ENCODE assay signal across 28 mouse cellular contexts in genomic region chr6:87389455-87389989, GRCm38 (mm10). TPM values are rescaled to one million over a fixed set of nuclear protein-coding genes. Genes with fewer than 3 reads are reported as not detected.
A peak's percentile ranks its signal among the peaks of the same experiment; 100 is the strongest.
DNase-seq lines count a peak whose midpoint lies in the region; ATAC-seq and TF ChIP-seq lines count a peak whose summit lies in the region.
"Had no signal": no experiment of that assay in that cellular context is flagged by ENCODE, and none has a peak within 500 bp of the region (broad histone marks: within the 10 kb centered on the region; RNA-seq: fewer than 3 reads in every experiment).

No protein-coding gene starts in this region.

- H3K4me1 ChIP-seq in hindbrain, embryonic 10.5 days (replicated peaks), result peaks cover 18% of the 10 kb centered on the region
- no peaks in the 10 kb centered on the region for H3K4me1 ChIP-seq in hindbrain, embryonic 14.5 days (replicated peaks; ENCODE audit: control insufficient read depth, insufficient read depth, low read length)
- peaks cover 9% of the 10 kb centered on the region for H3K4me1 ChIP-seq in lung, embryonic 16.5 days (replicated peaks; ENCODE audit: control insufficient read depth, insufficient read depth, low read length)
- peaks cover 27% of the 10 kb centered on the region for H3K4me1 ChIP-seq in liver, embryonic 12.5 days
- H3K4me1 ChIP-seq in small intestine, adult 2 months (ENCODE audit: control insufficient read depth, insufficient read depth, insufficient read length, low read length), result peaks cover 18% of the 10 kb centered on the region; the same call in 1 of the 2 replicates
- H3K4me1 ChIP-seq: limb, embryonic 10.5 days had no signal

- no peak for ATAC-seq in hindbrain, embryonic 14.5 days (ENCODE audit: low FRiP score)
- no peak for ATAC-seq in lung, embryonic 16.5 days (ENCODE audit: low read depth)
- peak; percentile 47; the same call in 1 of the 2 replicates for ATAC-seq in liver, embryonic 12.5 days
- ATAC-seq: forebrain, embryonic 14.5 days had no signal

- H3K4me2 ChIP-seq in hindbrain, embryonic 14.5 days (replicated peaks), result no peak overlapping the region
- no peak overlapping the region for H3K4me2 ChIP-seq in lung, embryonic 16.5 days (ENCODE audit: low read depth, low read length)
- no peak overlapping the region for H3K4me2 ChIP-seq in liver, embryonic 12.5 days
- H3K4me2 ChIP-seq: embryonic facial prominence, embryonic 12.5 days had no signal

- no peak overlapping the region for H3K9ac ChIP-seq in hindbrain, embryonic 14.5 days
- no peak overlapping the region for H3K9ac ChIP-seq in lung, embryonic 16.5 days (ENCODE audit: low read length)
- no peak overlapping the region for H3K9ac ChIP-seq in liver, embryonic 12.5 days
- H3K9ac ChIP-seq: embryonic facial prominence, embryonic 12.5 days had no signal

- WGBS in hindbrain, embryonic 10.5 days, result 35% methylated on average over 5 of the region's 5 CpGs
- 40% methylated on average over 5 of the region's 5 CpGs for WGBS in hindbrain, embryonic 14.5 days
- WGBS in lung, embryonic 16.5 days, result 21% methylated on average over 5 of the region's 5 CpGs
- 26% methylated on average over 5 of the region's 5 CpGs for WGBS in liver, embryonic 12.5 days (ENCODE audit: insufficient replicate concordance)
- WGBS in small intestine, adult 2 months, result 18% methylated on average over 5 of the region's 5 CpGs

- H3K9me3 ChIP-seq in hindbrain, embryonic 10.5 days, result no peaks in the 10 kb centered on the region
- H3K9me3 ChIP-seq in hindbrain, embryonic 14.5 days (ENCODE audit: control insufficient read depth, low read length), result no peaks in the 10 kb centered on the region
- no peaks in the 10 kb centered on the region for H3K9me3 ChIP-seq in lung, embryonic 16.5 days (ENCODE audit: control insufficient read depth, low read length)
- H3K9me3 ChIP-seq in liver, embryonic 12.5 days (replicated peaks), result no peaks in the 10 kb centered on the region
- H3K9me3 ChIP-seq: embryonic facial prominence, embryonic 12.5 days; G1E; limb, embryonic 10.5 days had no signal

- no peak for DNase-seq in hindbrain, embryonic 10.5 days (ENCODE audit: low spot score)
- no peak for DNase-seq in hindbrain, embryonic 14.5 days (ENCODE audit: low spot score)
- no peak for DNase-seq in lung, postnatal 14 days
- no peak for DNase-seq in heart, postnatal 10 days
- DNase-seq in T-cell, adult 2 months (ENCODE audit: low spot score), result no peak
- DNase-seq: adrenal gland, postnatal 25 days; cerebellum, adult 11-12 months; cerebellum, postnatal 14 days; gastrocnemius, postnatal 14 days; heart, adult 18-20 months; heart, postnatal 4 days; kidney, adult 8-10 months; kidney, postnatal 25 days; right cerebral cortex, postnatal 4 days; thymus, postnatal 14 days had no signal

- no peak overlapping the region for H3K4me3 ChIP-seq in hindbrain, embryonic 10.5 days
- no peak overlapping the region for H3K4me3 ChIP-seq in hindbrain, embryonic 14.5 days (replicated peaks; ENCODE audit: low read length)
- no peak overlapping the region for H3K4me3 ChIP-seq in lung, embryonic 16.5 days (ENCODE audit: low read length)
- no peak overlapping the region for H3K4me3 ChIP-seq in liver, embryonic 12.5 days
- H3K4me3 ChIP-seq in small intestine, adult 2 months (ENCODE audit: low read depth, low read length), result no peak overlapping the region
- H3K4me3 ChIP-seq: embryonic facial prominence, embryonic 12.5 days; left cerebral cortex, adult 2 months; limb, embryonic 10.5 days had no signal

- TF ChIP-seq CTCF in small intestine, adult 2 months (IDR thresholded peaks at IDR 0.05; ENCODE audit: extremely low read depth, insufficient read length, insufficient replicate concordance, low read depth, low read length), result no peak

- peaks cover 24% of the 10 kb centered on the region for H3K27me3 ChIP-seq in hindbrain, embryonic 10.5 days (ENCODE audit: insufficient read depth, poor library complexity, severe bottlenecking)
- no peaks in the 10 kb centered on the region for H3K27me3 ChIP-seq in hindbrain, embryonic 14.5 days (ENCODE audit: control insufficient read depth, insufficient read depth, low read length)
- H3K27me3 ChIP-seq in lung, embryonic 16.5 days (ENCODE audit: control insufficient read depth, insufficient read depth, low read depth, low read length), result no peaks in the 10 kb centered on the region
- H3K27me3 ChIP-seq in liver, embryonic 12.5 days (replicated peaks), result peaks cover 15% of the 10 kb centered on the region; the same call in 1 of the 2 replicates
- H3K27me3 ChIP-seq in small intestine, adult 2 months (ENCODE audit: control insufficient read depth, insufficient read depth, low read length), result no peaks in the 10 kb centered on the region
- H3K27me3 ChIP-seq: embryonic facial prominence, embryonic 12.5 days had no signal

- no peaks in the 10 kb centered on the region for H3K36me3 ChIP-seq in hindbrain, embryonic 10.5 days
- no peaks in the 10 kb centered on the region for H3K36me3 ChIP-seq in hindbrain, embryonic 14.5 days (replicated peaks; ENCODE audit: control insufficient read depth, insufficient read depth)
- no peaks in the 10 kb centered on the region for H3K36me3 ChIP-seq in lung, embryonic 16.5 days (ENCODE audit: control insufficient read depth, insufficient read depth, low read length)
- H3K36me3 ChIP-seq in liver, embryonic 12.5 days, result no peaks in the 10 kb centered on the region
- no peaks in the 10 kb centered on the region for H3K36me3 ChIP-seq in small intestine, adult 2 months (ENCODE audit: control insufficient read depth, insufficient read depth, low read length)
- H3K36me3 ChIP-seq: embryonic facial prominence, embryonic 12.5 days; G1E; limb, embryonic 10.5 days had no signal

- H3K27ac ChIP-seq in hindbrain, embryonic 10.5 days, result peak overlapping the region; percentile 40; the same call in 1 of the 2 replicates
- no peak overlapping the region for H3K27ac ChIP-seq in hindbrain, embryonic 14.5 days
- H3K27ac ChIP-seq in lung, embryonic 16.5 days (ENCODE audit: low read length), result peak overlapping the region; percentile 42; the same call in 1 of the 2 replicates
- H3K27ac ChIP-seq in liver, embryonic 12.5 days, result no peak overlapping the region
- peak overlapping the region; percentile 33; the same call in 1 of the 2 replicates for H3K27ac ChIP-seq in small intestine, adult 2 months (ENCODE audit: insufficient read depth, low read depth, low read length)
- H3K27ac ChIP-seq: embryonic facial prominence, embryonic 12.5 days; left cerebral cortex, adult 2 months; limb, embryonic 10.5 days had no signal

- TF ChIP-seq POLR2A in small intestine, adult 2 months (IDR thresholded peaks at IDR 0.05; ENCODE audit: low read depth, low read length), result no peak

- intact Hi-C loops in heart, postnatal 10 days (cut with DNase I), result no loop called here

RNA-seq across cellular contexts. Expression of gene Gkn3, which starts 0.8 kb away (rescaled TPM):
- not detected in 2 replicates for polyA plus RNA-seq in hindbrain, embryonic 10.5 days (2016; fragmentation: Nextera tagmentation; extraction: Ambion mirVana)
- polyA plus RNA-seq in hindbrain, embryonic 14.5 days (2014; fragmentation: Nextera tagmentation; extraction: Ambion mirVana), result 0.25 and 0.39 TPM in 2 replicates
- polyA plus RNA-seq in lung, embryonic 16.5 days (2015; fragmentation: Nextera tagmentation; extraction: Ambion mirVana), result 3.7 and 4.0 TPM in 2 replicates
- not detected in 2 replicates for polyA plus RNA-seq in liver, embryonic 12.5 days (2016; fragmentation: Nextera tagmentation; extraction: Ambion mirVana)
- 6.3 and 2,866 TPM in 2 replicates for polyA plus RNA-seq in small intestine, adult 2 months (2012; rRNA removed)
- 1 to 10 TPM; 1.1 to 1.7 TPM for total RNA-seq in heart, postnatal 10 days (2021)
- total RNA-seq: adrenal gland, postnatal 25 days; G1E; megakaryocyte, adult 5-6 weeks; monocyte, adult 5-6 weeks had no signal
- polyA plus RNA-seq: G1E; limb, embryonic 10.5 days; neural tube, embryonic 11.5 days had no signal

RNA-seq across cellular contexts. Expression of gene Gkn2, which starts 16.4 kb away (rescaled TPM):
- not detected in 2 replicates for polyA plus RNA-seq in hindbrain, embryonic 10.5 days (2016; fragmentation: Nextera tagmentation; extraction: Ambion mirVana)
- polyA plus RNA-seq in hindbrain, embryonic 14.5 days (2014; fragmentation: Nextera tagmentation; extraction: Ambion mirVana), result not detected in 2 replicates
- polyA plus RNA-seq in lung, embryonic 16.5 days (2015; fragmentation: Nextera tagmentation; extraction: Ambion mirVana), result 0.73 and 0.84 TPM in 2 replicates
- polyA plus RNA-seq in liver, embryonic 12.5 days (2016; fragmentation: Nextera tagmentation; extraction: Ambion mirVana), result not detected in 2 replicates
- 4.6 and 2,019 TPM in 2 replicates for polyA plus RNA-seq in small intestine, adult 2 months (2012; rRNA removed)
- not detected for total RNA-seq in heart, postnatal 10 days (2021)
- total RNA-seq: adrenal gland, postnatal 25 days; G1E; gastrocnemius, postnatal 14 days; heart, adult 18-20 months; heart, postnatal 4 days; left cerebral cortex, adult 2 months; megakaryocyte, adult 5-6 weeks; monocyte, adult 5-6 weeks had no signal
- polyA plus RNA-seq: embryonic facial prominence, embryonic 12.5 days; forebrain, embryonic 14.5 days; G1E; heart, embryonic 14.5 days; limb, embryonic 10.5 days; neural tube, embryonic 11.5 days had no signal

RNA-seq across cellular contexts. Expression of gene Gkn1, which starts 38.8 kb away (rescaled TPM):
- polyA plus RNA-seq in hindbrain, embryonic 10.5 days (2016; fragmentation: Nextera tagmentation; extraction: Ambion mirVana), result not detected in 2 replicates
- not detected in 2 replicates for polyA plus RNA-seq in hindbrain, embryonic 14.5 days (2014; fragmentation: Nextera tagmentation; extraction: Ambion mirVana)
- not detected in 2 replicates for polyA plus RNA-seq in lung, embryonic 16.5 days (2015; fragmentation: Nextera tagmentation; extraction: Ambion mirVana)
- not detected in 2 replicates for polyA plus RNA-seq in liver, embryonic 12.5 days (2016; fragmentation: Nextera tagmentation; extraction: Ambion mirVana)
- polyA plus RNA-seq in small intestine, adult 2 months (2012; rRNA removed), result 5.3 and 1,990 TPM in 2 replicates
- total RNA-seq in heart, postnatal 10 days (2021), result not detected
- total RNA-seq: adrenal gland, postnatal 25 days; G1E; gastrocnemius, postnatal 14 days; heart, adult 18-20 months; megakaryocyte, adult 5-6 weeks; monocyte, adult 5-6 weeks had no signal
- polyA plus RNA-seq: embryonic facial prominence, embryonic 12.5 days; forebrain, embryonic 14.5 days; G1E; heart, embryonic 14.5 days; limb, embryonic 10.5 days; neural tube, embryonic 11.5 days had no signal

RNA-seq across cellular contexts. Expression of gene Bmp10, which starts 39.3 kb away (rescaled TPM):
- not detected in 2 replicates for polyA plus RNA-seq in hindbrain, embryonic 10.5 days (2016; fragmentation: Nextera tagmentation; extraction: Ambion mirVana)
- not detected in 2 replicates for polyA plus RNA-seq in hindbrain, embryonic 14.5 days (2014; fragmentation: Nextera tagmentation; extraction: Ambion mirVana)
- polyA plus RNA-seq in lung, embryonic 16.5 days (2015; fragmentation: Nextera tagmentation; extraction: Ambion mirVana), result 0.09 and 0.24 TPM in 2 replicates
- 0.32 and 0.35 TPM in 2 replicates for polyA plus RNA-seq in liver, embryonic 12.5 days (2016; fragmentation: Nextera tagmentation; extraction: Ambion mirVana)
- polyA plus RNA-seq in small intestine, adult 2 months (2012; rRNA removed), result 0.01 TPM in 1 of 2 replicates, not detected in the other
- total RNA-seq in heart, postnatal 10 days (2021), result 100 to 1,000 TPM in 1 of 2 experiments, 10 to 100 TPM in 1; 23.2 to 106 TPM
- total RNA-seq: adrenal gland, postnatal 25 days; gastrocnemius, postnatal 14 days; left cerebral cortex, adult 2 months; megakaryocyte, adult 5-6 weeks; monocyte, adult 5-6 weeks had no signal
- polyA plus RNA-seq: embryonic facial prominence, embryonic 12.5 days; forebrain, embryonic 14.5 days; G1E; limb, embryonic 10.5 days; neural tube, embryonic 11.5 days; testis, adult 2 months had no signal

RNA-seq across cellular contexts. Expression of gene Antxr1, which starts 53.9 kb away (rescaled TPM):
- 2.8 and 4.0 TPM in 2 replicates for polyA plus RNA-seq in hindbrain, embryonic 10.5 days (2016; fragmentation: Nextera tagmentation; extraction: Ambion mirVana)
- 4.7 and 5.5 TPM in 2 replicates for polyA plus RNA-seq in hindbrain, embryonic 14.5 days (2014; fragmentation: Nextera tagmentation; extraction: Ambion mirVana)
- 11.4 and 13.0 TPM in 2 replicates for polyA plus RNA-seq in lung, embryonic 16.5 days (2015; fragmentation: Nextera tagmentation; extraction: Ambion mirVana)
- polyA plus RNA-seq in liver, embryonic 12.5 days (2016; fragmentation: Nextera tagmentation; extraction: Ambion mirVana), result 0.64 and 0.93 TPM in 2 replicates
- 3.9 TPM in 2 replicates for polyA plus RNA-seq in small intestine, adult 2 months (2012; rRNA removed)
- 10 to 100 TPM; 32.3 to 33.0 TPM for total RNA-seq in heart, postnatal 10 days (2021)
- total RNA-seq: monocyte, adult 5-6 weeks had no signal
- polyA plus RNA-seq: G1E had no signal

Comparison
In these comparisons a context has a peak if more than half of its experiments do, and no peak if none do; other contexts are left out.
1. H3K27ac ChIP-seq: peak in hindbrain, embryonic 10.5 days (single experiment), lung, embryonic 16.5 days (single experiment) and small intestine, adult 2 months (single experiment); none in hindbrain, embryonic 14.5 days (single experiment) and liver, embryonic 12.5 days (single experiment).